Mouse (Mus musculus) gonadal fat pad, adult 2 months (tissue): ENCODE results near the gene Tsacc. TPM values are rescaled to one million over a fixed set of nuclear protein-coding genes. Genes with fewer than 3 reads are reported as not detected.
A peak's percentile ranks its signal among the peaks of the same experiment; 100 is the strongest.
"Not testable (repeated sequence)": the region's sequence is repeated elsewhere in the genome, so short reads cannot be mapped to it uniquely, and the experiment has no call there.

ENCODE experiments used
- DNase-seq: peaks from one replicate; pipeline ENCODE4 v3.0.0-alpha.2; 2012; ENCODE audit warnings: low read depth
- polyA plus RNA-seq: library from polyadenylated mRNA; depleted of rRNA; stranded (reverse); fragments of >200 nt; gene quantifications from 2 replicates; pipeline ENCODE4 v1.2.3, GENCODE M21; 2012

Tsacc gene
- polyA plus RNA-seq, 1 experiment = 9.8 TPM

DNA sequence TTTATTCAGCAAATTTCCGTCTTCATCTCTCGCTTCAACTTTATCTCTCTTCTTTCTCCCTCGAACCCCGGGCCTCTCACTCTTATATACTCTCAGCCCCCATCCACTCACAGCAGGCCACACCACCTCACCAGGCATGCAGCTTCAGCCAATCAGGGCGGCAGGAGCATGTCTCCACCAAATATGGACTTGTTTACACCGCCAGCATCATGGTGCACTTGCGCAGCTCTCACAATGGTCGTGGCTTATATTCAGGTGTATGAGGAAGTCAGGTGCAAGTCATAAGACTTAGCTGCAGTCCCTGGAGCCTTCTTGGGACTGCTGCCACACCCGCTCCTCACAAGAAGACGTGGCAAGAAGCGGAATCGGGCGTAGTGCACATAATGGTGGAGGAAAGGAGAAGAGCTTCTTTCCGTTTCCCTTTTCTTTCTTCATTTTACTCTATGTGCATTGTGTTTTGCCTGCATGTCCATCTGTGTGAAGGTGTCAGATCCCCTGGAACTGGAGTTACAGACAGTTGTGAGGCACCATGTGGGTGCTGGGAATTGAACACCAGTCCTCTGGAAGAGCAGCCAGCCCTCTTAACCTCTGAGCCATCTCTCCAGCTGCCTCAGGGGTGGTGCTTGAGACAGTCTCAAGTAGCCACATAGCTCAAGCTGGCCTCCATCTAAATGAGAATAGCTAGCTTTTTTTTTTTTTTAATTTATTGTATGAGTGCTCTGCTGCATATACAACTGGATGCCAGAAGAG, 11.8 kb downstream of the Tsacc start:
- DNase-seq = not testable (repeated sequence)

DNA sequence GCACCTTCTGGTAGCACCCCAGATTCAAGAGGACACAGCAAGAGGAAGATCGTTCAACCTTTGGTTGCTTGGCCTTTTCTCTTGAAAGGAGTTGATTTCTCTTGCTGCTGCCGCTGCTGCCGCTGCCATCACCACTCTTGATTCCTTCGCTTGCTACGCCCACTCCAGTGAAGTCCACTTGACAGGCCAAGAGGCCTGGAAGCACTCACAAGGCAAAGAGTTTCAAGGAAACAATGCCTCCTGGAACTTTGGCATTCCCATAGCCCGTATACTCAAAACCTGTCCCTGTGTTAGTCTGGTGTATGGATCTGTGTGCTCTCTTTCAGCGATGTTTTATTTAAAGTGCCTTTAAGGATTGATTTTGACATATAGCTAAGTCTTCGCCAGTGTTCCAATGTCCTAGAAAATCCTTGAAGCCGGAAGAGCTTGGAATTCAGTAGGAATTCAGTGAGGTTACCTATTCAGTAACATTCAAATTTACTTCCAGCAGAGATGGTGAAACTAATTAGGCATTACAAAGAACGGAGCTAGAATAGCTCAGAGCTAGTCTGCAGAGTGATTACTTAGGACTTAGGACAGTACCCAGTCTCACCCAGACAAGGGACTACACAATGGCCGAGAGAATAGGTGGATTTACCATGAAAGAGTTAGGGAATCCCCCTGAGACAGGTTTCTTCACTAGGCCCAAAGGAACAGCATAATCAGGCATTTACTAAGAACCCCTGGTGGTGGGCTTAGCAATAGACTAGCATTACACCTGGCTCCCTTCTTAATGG, 15.5 kb downstream of the Tsacc start:
- DNase-seq = not testable (repeated sequence)

DNA sequence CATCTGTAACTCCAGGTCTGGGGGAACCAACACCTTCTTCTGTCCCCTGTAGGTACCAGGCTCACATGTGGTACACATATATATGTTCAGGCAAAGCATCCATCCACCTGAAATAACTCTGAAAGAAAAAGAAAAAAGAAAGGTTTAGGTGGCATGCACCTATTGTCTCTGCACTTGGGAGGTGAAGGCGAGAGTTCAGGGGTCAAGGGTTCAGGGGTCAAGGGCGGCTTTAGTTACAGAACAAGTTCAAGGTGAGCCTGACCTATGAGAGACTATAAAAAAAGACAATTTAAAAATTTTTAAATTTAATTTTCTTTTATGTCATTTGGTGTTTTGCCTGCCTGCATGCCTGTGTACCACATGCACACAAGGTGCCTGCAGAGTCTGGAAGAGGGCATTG, 16.8 kb downstream of the Tsacc start:
- DNase-seq = no peak

DNA sequence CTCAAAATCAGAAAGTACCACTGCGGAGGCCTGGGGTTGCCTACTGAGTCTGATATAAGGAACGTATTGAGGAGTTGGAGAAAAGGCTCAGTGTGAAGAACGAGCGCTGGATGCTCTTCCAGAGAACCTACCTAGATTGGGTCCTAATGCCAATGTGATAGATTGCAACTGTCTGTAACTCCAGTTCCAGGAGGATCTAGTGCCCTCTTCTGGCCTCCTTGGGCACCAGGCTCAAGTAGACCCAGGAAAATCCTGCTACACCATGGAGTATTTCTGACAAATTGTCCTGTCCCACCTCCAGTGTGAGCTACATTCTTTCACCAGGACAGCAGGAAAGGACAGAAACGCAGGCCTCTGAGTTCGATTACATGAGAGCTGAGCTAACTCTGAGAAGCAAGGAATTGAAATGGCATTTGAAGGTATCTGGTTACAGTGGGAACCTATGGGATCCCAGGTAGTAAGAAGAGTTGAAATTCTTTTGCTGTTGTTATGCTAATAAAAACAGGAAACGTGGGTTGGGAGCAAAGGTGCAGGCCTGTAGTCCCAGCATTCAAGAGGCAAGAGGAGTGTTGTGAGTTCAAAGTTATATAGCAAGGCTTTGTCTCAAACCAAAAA, 20.2 kb downstream of the Tsacc start:
- DNase-seq = no peak

DNA sequence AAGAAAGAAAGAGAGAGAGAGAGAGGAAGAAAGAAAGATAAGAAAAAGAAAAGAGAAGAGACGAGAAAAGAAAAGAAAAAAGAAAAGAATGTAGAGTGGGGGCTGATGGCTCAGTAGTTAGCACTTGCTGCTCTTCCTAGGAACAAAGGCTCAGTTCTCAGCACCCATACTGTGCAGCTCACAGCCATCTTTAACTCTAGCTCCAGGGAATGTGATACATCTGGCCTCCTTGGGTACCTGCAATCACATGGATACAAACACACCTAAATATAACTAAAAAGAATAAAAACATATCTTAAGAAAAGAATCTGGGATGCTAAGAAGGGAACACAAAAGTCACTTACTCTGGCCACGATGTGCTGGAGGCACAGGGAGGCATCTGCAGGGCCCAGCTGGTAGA, 20.7 kb downstream of the Tsacc start:
- DNase-seq = no peak

DNA sequence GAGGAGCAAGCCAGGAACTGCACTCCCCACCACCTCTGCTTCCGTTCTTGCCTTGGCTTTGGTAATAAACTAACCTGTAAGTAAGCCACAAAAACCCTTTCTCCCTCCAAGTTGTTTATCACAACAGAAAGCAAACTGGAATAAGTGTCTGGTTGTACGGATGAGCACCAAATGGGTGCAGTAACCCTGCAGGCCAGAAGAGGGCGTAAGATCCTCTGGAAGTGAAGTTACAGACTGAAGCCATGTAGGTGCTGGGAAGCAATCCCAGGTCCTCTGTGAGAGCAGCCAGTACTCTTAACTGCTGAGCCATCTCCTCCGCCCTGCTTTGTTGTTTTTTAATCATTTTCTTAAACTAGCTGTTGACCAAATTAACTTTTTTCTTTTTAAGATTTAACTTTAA, 22.8 kb downstream of the Tsacc start:
- no peak for DNase-seq

DNA sequence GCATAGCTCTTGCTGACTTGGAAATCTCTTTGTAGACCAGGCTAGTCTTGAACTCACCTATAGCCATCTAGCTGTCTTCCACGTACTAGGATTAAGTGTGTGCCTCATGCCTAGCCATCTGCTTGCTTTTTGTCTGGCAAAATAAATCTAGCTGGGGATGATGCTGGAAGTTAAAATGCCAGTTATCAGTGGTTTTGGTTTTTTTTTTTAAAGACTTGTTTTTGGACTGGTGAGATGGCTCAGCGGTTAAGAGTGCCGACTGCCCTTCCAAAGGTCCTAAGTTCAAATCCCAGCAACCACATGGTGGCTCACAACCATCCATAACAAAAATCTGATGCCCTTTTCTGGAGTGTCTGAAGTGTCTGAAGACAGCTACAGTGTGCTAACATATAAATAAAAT, 24.9 kb downstream of the Tsacc start:
- no peak for DNase-seq

DNA sequence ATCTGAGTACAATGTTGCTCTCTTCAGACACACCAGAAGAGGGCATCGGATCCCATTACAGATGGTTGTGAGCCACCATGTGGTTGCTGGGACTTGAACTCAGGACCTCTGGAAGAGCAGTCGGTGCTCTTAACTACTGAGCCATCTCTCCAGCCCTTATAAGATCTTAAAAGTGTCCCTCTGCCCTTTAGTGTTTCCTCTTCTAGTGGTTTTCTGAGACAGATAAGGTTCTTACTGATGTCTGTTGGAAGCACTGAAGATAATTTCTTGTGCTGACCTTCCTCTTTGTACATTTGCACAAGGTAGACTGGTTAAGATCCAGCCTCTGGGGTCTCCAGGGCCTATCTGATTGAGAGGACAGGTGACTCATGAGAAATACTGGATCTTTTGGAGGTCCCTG, 25.5 kb downstream of the Tsacc start:
- DNase-seq = not testable (repeated sequence)

DNA sequence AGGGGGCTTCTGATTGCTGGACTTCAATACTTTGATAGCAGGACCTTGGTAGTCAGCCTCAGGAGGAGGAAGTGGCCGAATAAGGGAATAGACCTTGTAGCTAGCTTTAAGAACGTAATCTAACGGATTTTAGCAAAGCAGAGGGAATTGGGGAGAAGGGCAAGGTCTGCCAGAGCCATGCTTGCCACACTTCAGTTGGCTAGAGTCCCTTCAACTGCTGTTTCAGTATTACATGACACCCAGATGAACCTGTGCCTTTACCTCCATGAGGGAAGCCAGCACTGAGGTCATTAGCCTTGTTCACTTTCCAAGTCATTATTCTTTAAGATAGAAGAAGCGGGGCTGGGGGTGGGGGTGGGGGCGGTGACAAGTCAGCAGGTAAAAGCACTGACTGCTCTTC, 27.8 kb downstream of the Tsacc start:
- DNase-seq = no peak

DNA sequence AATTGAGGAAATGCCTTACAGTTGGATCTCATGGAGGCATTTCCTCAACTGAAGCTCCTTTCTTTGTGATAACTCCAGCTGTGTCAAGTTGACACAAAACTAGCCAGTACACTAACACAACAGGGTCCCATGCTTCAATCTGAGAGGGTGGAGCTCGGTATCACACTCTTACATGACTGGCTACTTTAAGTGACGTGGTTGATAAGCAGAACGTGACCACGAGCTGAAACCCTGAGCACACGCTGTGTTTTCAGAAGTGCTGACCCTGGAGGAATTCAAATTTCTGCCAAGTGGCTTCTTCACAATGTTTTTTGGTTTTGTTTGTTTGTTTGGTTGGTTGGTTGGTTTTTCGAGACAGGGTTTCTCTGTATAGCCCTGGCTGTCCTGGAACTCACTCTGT, 28.8 kb downstream of the Tsacc start:
- not testable (repeated sequence) for DNase-seq

DNA sequence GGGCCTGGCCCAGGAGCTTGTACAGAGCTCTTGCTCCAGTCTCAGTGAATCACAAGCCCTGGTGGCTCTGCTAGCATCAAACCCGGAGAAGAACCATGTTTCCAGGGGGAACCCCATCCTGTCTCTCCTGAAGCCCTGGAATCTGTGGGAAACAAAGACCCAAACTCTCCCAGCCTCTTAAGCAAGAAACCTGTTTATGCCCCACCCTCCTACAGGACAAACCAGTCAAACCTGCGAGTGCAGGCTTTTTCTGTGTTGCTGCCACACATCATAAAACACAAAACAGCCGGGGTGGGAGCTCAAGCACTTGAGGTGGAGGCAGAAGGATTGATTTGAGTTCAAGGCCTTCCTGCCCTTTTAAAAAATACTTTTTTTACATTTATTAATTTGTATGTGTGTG, 34.5 kb downstream of the Tsacc start:
- DNase-seq = peak; percentile 37

DNA sequence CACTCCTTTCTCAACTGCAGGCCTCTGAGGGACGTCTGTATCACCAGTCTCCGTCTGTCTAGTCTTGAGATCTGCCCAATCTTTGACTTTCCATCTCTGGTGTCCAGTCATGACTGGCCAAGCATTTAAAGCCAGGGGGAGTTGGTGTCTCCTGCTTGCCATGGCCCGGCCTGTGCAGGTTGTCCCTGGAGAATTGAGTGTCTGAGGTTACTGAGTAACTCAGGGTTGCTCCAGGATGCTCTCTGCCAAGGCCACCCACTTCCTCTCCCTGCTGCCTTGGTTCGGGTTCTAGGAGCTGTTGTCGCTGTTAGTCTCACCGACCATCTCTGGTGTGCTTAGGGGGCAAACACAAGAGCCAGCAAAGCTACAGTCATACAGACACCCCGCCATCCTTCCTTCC, 40.4 kb downstream of the Tsacc start:
- DNase-seq = no peak

DNA sequence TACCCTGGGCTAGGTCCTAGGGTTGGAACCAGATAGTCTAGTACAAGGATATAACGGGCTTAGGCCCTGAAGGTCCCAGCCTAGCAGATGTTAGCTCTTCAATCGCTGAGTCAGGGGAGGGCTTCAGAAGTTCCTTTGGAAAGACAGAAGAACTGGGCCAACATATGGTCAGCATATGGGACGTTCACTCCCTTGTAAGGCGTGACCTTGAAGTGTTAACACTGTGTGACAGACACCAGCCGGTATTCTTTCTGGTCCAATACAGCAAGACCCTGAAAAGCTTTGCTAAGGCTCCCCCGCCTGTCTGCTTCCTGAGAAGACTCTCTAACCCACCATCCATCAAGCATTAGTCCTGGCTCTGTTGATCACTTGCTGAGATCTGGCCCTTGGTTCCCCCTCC, 40.8 kb downstream of the Tsacc start:
- no peak for DNase-seq

DNA sequence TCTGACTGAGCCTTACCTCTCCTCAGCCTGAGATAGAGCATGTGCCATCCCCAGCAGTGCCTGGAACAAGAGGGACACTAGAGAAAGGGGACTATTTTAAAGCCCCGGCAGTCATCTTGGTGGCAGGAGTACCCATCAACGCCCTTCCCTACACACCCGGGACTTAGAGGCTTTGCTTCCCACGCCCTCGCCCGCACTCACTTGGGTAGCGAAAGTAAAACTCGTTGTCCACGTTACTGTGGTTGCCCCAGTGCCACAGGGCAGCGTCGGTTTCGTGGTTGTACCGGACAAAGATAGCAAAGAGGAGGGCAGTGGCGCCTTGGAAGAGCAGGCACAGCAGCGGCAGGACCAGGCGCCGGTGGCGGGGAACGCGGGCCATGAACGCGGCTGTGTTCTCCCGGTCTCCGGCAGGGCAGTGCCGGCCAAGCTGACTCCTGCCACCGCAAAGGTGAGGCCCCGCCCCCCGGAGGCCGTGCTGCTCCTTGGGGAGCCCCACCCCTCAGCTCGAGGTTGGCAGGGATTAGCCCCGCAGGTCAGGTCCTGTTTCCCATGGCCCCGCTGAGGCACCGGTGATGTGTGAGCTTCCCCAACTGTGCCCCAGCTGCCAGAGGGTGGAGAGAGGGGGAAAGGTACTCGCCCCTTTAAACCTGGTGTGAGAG, 42.4 kb downstream of the Tsacc start, which contains the start of gene Rhbg:
Gene Rhbg, minus strand, starts transcription at position 442 of the 659 bp plus-strand sequence.
- no peak for DNase-seq

DNA sequence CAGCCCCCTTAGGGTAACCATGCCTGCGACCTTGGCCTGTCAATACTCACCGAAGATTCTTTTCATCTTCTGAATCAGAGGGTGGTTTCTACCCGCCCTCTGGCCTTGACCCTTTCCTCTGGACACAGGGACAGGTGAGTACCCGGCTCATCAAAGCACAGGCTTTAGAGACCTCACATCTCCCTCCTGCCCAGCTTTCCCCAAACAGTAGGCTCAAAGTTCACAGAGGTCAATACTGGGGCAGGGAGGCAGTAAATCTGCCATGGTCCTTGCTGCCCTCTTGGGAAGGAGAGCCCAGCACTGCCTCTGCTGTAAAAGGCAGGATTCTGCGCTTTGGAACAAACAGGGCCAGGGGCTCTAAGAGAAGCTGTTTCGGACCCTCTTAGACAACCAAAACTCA, 44.1 kb downstream of the Tsacc start:
- no peak for DNase-seq

DNA sequence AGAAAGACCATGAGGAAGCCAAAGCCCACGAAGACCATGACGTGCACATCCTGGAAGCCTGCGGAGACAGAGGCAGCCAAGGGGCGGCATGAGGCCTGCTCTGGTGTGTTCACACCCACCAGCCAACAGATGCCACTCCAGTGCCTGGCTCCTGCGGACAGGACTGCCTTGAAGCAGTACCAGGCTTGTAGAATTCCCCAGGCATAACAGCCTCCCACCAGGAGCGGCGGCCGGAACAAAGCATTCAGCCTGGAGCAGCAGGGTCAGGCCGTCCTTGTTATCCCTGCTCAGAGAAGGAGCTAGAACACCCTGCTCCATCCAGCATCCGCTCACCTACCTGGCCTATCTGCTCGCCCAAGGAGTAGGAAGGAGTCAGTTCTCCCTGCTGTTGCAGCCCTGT, 48.4 kb downstream of the Tsacc start:
- DNase-seq = no peak

DNA sequence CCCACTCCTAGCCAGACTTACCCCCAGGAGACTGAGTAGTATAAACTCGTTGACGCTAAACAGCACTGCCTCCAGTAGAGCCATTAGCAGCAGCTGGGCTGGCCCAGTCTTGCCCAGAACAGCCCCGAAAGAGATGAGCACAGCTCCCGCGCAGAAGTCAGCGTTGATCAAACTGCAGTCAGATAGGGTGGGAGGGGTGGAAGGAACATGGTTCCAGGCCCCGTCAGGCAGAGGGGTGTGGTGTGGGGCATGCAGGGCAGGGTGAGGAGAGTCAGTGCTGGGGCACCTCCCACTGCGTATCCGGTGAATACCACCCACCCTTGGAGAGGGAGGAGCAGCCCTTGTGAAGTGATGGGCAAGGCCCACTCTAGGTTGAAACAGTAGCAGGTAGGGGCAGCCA, 49.1 kb downstream of the Tsacc start:
- DNase-seq = no peak

DNA sequence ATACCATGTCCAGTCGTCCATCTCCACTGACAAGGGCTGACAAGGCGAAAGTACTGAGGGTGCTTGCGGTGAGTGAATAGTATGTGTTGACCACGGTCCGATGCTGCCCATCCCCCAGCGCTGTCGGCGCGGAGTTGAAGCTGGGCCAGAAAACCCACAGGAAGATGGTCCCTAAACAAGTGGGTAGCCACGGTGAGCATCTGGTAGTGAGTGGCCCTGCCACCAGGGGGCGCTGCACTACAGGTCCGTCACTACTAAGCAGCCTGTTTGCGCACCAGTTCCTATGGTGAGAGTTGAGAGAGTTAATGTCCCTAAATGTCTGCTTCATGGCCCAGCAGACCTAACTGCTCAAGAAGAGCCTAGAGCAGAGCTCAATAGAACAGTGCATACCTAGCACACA, 51.0 kb downstream of the Tsacc start:
- DNase-seq = no peak

DNA sequence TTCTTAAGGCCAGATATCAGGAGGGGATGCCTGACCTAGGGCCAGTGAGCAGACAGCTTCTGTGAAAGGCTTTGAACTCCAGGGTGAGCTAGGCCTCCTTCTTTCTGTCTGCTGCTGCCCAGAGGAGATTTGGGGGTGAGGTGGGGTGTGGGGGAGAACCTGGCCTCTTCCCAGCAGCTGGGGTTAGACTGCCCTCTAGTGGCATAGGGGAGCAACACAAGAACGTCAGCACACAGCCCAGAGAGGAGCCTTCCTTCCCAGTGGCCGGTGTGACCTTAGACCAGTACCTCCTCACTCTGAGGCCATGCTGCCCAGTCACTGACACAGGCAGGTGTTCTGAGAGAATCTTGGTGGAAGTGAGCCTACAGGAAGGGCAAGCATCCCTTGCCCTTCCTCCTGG, 52.7 kb downstream of the Tsacc start:
- no peak for DNase-seq

DNA sequence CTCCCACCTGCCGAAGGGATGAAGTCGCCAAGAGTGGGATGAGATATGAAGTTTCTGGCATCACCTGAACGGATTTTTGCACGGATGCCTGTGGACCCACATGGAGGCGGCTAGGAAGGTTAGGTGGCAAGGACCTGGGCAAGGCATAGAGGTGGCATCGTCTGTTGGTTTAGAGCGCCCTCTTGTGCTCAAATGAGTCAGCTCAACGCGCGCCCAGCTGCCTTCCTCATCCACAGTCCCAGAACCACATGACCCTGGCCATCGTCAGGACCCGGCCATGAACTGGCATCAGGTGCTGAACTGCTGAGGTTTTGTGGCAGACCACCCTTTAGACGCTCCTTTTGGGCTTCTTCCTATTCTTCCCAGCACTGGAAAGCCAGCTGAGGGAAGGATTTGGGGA, 54.3 kb downstream of the Tsacc start:
- DNase-seq = no peak

DNA sequence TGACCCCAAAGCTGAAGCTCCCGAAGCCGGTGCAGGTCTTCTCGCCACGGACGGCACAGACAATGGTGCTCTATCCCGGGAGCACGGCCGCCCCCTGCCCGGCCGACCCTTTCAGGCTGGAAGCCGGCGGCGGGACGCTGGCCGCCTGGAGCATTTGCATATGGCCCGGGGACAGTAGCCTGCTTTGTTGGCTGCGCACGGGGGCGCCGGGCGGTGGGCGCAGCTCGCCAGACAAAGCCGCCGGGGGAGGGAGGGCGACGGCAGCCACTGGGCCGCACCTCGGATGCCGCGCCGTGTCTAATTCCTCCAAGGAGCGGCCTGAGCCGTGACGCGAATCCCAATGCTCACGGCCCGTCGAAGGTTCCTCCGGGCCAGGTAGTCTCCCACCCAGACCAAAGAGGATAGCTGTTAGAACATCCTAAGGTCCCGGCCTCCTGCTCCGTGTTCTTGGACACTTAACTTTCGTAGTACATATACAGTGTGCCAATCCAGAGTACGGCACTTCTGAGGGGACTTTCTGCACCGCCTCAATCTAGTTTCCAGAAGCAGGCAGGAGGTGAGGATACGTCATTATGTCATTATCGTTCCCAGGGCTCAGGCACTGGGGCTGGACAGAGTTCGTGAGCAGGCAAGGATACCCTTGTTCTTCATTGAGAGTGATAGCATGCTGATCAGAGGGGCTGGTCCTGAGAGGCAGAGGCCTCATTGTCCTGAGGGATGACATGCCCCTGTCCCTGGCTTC, 55.6 kb downstream of the Tsacc start:
- no peak for DNase-seq

DNA sequence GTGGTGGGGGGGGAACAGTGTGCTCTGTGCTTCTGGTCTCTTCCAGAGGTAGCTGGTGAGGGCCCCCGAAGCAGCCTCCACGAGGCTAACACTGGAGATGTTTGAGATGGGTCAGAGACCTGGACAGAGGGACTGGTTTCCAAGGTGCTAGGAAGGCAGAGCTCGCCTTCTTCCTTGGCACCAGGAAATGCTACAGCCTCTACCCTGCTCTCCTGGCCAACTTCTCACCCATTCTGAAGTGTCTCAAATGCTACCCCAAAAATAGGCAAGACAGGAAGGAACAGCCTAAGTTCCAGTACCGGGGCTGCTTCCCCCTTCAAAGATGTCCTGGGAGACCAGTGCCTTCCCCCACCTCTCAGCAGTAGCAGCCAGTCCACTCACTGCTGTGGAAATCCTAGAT, 57.4 kb downstream of the Tsacc start:
- no peak for DNase-seq
